Mouse (Mus musculus) monocyte, adult 2 months (primary cell): Measurements from ENCODE around the gene Ndufb7.

ENCODE experiments used
- DNase-seq, 2 experiments: peaks; one replicate each; pipeline ENCODE4 v3.0.0; 2022; ENCODE audit warnings: low spot score in 2 of 2, low read depth in 1 of 2

Ndufb7 gene

DNA sequence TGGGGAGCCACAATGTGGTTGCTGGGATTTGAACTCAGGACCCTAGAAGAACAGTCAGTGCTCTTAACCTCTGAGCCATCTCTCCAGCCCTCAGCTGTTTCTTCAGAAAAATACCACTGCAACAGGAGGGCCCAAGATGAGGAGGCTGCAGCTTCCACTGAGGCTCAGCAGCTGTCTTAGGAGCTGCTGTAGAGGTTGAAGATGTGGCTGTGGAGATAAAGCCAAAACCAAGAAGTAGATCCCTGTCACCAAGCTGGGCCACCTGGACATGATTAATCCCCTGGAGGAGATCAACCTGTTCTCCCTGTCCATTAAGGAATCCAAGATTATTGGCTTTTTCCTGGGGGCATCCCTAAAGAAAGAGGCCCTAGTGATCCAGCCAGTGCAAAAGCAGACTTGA lies 33.3 kb downstream of the Ndufb7 start:
- DNase-seq, result no peak

DNA sequence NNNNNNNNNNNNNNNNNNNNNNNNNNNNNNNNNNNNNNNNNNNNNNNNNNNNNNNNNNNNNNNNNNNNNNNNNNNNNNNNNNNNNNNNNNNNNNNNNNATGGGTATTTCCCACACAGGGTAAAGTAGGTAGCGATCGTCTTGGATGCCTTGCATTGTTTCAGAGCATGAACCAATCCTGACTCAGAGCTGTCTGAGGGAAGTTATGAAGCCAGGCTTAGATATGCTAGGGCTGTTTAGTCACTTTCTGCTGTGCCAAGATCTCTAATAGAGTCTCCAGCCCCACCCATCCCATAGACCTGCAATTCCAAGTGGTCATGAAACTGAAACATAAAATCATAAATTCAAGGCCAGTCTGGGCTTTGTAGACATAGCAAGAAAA lies 36.2 kb downstream of the Ndufb7 start:
- no peak for DNase-seq

DNA sequence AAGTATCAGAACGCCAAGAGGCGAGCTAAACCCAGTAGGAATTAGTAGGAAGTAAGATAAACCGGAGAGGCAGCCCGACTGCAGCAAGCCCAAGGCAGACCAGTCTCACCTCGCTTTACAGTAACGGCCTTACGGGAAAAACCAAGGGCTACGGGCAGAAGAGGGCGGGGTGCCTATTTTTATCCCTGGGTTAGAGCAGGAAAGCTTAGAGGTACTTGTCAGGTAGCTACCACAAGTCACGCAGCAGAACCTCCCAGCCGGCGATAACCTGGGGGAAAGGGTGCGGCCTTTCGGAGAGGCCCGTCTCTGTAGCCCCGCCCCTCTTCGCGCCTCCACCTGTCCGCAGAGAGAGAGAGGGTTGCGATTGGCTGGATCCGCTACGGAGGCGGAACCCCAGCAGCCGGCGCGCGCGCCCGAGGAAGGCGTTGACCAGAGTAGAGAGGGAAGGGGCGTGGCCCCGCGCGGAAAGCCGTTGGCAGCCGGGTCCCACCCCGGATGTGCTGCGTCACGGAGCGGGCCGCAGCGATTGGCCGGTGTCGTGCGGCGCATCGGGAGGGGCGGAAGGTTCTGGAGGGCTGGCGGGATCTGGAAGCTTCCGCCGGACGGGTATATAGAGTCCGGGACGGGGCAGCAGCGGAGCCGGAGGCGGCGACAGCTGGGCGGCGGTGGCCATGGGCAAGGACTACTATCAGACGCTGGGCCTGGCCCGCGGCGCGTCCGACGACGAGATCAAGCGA lies 41.4 kb downstream of the Ndufb7 start, which contains the start of the genes Tecr and Dnajb1:
Gene Tecr (minus strand): TSS at position 311 of the 737 bp plus-strand sequence.
Gene Dnajb1 (plus strand): TSS at position 533 of the 737 bp plus-strand sequence.
- peak; percentile 99 for DNase-seq

DNA sequence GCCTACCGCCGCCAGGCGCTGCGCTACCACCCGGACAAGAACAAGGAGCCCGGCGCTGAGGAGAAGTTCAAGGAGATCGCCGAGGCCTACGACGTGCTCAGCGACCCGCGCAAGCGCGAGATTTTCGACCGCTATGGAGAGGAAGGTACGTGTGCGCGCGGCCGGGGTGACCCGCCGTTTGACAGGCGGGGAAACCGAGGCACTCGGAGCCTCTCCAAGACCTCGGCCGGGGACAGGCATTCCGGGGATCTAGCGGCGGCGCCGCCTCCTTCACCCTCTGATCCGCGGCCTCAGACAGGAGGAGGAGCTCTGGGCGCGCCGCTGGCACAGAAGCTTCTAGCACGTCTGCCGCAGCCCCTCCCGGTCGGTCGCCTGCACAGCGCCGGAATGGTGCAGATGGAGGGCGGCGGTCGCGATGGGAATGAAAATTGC lies 41.9 kb downstream of the Ndufb7 start:
- peak in 1 of 2 experiments; percentile 44 for DNase-seq

DNA sequence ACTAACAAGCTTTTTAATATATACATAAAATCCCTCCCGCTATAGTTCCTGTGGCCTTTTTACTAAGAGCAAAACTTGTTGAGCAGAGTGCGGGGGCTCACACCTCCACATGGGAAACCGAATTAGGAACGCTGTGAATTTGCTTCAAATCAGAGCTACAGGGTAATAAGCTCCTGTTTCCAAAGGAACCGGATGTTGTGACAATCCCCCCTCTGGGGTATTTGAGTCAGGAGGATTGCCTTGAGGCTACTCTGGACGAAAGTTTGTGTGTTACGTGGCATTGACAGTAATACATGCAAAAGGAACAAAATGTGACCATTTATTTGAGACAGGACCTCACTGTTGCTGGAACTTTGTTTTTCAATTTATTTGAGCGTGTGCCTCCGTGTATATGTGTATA lies 42.6 kb downstream of the Ndufb7 start:
- DNase-seq, result no peak

DNA sequence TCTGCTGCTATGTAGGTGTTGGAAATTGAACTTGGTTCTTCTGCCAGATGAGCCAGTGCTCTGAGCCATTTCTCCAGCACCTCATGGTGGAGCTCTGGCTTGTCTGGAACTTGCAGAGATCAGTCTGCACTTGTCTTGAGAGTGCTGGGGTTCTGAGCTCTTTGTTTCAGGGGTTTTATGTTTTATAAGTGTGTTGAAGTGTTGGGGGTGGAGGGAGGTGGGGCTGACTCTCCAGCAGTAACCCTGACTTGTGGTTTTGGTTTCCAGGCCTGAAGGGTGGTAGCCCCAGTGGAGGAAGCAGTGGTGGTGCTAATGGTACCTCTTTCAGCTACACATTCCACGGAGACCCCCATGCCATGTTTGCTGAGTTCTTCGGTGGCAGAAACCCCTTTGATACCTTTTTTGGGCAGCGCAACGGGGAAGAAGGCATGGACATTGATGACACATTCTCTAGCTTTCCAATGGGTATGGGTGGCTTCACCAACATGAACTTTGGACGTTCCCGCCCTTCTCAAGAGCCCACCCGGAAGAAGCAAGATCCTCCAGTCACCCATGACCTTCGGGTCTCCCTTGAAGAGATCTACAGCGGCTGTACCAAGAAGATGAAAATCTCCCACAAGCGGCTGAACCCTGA lies 43.2 kb downstream of the Ndufb7 start:
- DNase-seq, result no peak

DNA sequence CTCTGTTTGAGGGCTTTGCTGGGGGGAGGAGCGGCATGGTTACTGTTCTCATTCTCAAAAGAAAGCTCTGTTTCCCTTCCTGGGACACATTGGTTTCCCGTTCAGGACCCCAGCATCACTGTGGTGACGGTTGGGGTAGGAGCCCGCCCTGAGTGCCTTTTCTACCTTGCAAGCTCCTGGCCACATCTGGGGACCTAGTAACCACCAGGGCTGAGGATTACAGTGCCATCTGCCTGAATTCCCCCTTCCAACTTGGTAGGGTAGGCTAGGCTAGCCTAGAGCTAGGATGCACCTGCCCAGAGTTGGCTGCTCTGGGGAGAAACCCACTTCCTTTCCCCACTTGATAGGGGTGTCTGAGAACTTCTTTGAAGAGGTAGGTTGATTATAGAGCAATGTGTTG lies 45.5 kb downstream of the Ndufb7 start:
- no peak for DNase-seq

DNA sequence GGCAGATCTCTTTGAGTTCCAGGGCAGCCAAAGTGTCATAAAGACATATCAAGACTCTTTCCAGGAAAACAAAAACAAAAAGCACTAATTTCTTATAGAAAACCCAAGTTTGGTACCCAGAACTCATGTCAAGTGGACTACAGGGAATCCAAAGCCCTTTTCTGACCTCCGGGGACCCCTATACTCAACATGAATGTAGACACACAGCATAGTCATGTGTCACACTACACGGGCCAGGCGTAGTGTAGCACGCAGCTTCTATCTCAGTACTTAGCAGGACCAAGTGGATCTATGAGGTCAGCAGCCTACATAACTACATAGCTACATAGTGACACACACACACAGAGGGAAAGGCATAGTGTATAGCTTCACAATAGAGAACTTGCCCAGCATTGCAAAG lies 47.2 kb downstream of the Ndufb7 start:
- DNase-seq, result no peak

DNA sequence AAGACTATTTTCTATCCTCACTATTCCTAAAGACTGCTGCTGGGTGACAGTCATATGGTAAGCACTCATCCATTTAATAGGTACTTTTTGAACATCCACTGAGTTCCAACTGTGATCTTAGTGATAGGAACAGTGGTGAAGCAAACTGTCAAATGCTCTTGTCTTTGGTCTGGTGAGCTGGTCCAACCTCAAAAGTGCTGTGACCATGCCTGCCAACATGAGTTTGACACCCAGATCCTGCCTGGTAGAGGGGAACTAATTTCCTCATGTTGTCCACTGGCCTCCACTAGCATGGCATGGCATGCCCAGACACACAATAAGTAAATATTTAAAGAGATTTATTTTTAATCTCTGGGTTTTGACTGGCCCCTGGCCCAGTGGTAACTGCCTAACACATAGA lies 50.2 kb downstream of the Ndufb7 start:
- DNase-seq, result no peak

DNA sequence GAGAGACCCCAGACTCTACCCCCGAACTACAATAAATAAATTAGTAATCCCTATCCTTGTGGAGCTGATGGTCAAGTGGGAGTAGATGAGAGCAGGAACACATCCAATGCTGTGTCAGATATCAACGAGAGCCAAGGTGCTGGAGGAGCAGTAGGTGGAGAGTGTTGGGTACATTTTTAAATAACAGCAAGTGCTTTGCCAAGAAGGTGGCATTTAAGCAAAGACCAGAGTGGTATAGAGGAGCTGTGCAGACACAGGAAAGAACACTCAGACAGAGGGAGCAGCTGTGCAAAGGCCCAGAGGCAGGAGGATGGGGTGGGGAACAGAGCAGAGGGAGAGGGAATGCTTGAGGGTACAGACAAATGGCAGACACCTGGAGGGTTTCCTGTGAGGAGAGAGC lies 50.6 kb downstream of the Ndufb7 start:
- no peak for DNase-seq

DNA sequence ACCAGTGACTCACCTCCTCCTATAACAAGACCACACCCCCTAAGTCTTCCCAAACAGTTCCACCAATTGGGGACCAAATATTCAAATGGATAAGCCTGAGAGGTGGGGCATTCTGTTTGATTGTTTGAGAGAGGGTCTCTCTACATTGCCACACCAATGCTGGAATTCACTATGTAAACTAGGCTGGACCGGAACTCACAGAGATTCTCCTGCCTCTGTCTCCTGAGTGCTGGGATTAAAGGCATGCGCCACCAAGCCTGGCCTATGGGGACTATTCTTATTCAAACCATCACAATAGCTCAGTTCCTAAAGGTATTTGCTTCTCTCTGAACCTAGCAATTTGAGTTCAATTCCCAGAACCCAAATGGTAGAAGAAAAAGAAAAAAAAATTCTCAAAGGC lies 52.1 kb downstream of the Ndufb7 start:
- DNase-seq, result no peak

DNA sequence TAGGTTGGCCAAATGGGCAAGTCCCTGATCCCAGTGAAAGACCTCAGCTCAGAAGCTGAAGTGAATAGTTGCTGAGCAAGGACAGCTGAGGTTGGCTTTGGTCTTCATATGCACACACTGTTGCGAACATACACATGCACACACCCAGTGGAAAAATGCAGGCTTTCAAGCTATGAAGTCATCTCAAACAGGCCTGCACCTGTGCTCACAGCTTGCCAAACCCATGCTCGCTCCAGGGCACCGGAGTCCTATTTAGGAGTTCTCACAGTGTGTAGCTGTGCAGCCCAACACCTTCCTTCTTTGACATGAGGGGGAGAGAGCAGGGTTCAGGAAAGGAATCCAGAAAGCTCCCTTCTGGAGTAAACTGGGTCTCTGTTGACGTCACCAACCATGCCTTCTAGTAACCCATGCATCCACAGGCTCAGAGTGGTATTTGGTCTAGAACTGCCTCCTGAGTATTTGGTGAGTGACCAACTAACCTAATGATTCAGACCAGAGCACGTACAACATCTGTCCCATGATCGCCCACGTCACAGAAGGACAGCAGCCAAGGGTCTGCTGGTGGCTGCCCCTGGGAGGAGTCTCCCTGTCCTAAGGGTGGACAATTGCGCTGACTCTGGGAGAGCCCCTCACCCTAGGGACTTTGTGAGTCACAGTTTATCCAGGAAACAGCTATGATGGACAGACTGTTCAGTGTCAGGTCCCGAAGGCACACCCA lies 53.3 kb downstream of the Ndufb7 start:
- DNase-seq, result no peak
